Mouse (Mus musculus) right cerebral cortex, postnatal 4 days (tissue): ENCODE results near the gene Agpat4.
A peak's percentile ranks its signal among the peaks of the same experiment; 100 is the strongest.

Source experiments
- DNase-seq: peaks from one replicate; pipeline ENCODE4 v3.0.0-alpha.2; 2022

Gene Agpat4

DNA sequence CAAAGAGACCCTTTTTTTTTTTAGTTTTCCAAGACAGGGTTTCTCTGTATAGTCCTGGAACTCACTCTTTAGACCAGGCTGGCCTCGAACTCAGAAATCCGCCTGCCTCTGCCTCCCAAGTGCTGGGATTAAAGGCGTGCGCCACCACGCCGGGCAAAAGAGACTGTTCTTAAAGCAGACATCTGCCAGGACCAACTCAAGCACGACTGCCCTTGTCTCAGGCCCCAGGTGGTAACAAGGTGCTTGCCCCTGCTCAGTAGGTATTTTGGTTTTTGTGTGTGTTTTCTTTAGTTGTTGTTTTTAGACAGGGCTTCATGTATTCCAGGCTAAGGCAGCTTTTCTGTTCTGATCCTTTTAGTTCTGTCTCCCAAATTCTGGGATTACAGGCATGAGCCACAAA, 43.4 kb downstream of the Agpat4 start:
- DNase-seq = no peak

DNA sequence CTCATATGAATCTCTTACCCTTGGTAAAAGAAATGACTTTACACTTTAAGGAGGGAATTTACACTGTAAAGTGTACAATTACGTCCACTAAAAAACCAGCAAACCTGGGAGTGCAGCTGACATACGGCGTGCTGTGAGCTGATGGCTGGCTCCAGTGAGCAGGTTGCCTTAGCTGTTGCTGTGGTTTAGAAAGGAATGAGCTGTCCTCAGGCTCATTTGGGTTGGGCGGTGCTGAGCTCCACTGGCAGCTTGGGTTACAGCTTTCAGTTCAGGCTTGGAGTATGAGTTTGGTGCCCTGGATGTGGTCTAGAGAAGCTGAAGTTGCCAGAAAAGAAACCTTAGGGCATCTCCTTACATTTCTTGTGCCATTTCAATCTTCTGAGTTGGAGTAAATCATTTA, 44.3 kb downstream of the Agpat4 start:
- DNase-seq = no peak

GRCm38 (mm10) chr17:12163403-12163802, 44.9 kb downstream of the Agpat4 start:
- no peak for DNase-seq

DNA sequence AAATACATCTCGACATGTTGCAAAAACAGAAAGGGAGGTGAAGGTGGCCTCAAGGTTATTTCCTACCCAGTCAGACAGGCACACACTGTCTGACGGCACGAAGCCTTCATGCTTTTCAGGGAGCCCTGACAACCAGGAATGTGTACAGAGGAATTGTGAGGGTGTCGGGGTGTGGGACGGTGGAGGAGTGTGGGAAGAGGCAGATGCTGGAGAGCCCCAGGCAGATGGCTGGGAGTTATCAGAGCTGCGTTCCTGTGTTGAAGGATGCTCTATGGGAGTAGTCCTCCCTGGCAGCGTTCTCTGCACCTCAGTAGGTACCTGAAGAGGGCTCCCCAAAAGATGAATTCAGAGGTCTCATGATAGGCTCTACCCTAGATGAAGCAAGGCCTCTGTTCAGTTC, 45.4 kb downstream of the Agpat4 start:
- no peak for DNase-seq

DNA sequence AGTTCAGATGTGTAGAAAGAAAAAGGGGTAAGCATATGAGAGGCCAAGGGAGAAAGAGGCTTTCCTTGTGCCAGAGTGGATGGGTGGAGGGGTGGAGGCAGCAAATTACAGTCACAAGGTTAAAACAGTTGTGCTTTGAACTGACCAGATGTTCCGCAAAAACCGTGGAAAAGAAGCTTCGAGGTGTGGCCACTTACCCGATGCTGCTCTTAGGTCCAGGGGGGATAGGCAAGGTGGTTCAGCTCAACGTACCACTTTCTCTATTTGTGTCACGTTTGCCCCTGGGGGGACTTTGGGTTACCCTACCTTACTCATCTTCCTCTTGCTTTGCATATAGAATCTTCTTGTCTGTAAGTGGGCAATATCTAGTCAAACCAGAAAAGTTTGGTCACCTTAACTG, 46.0 kb downstream of the Agpat4 start:
- no peak for DNase-seq

- DNase-seq = no peak
Observed at GRCm38 (mm10) chr17:12165009-12165695, 46.6 kb downstream of the Agpat4 start.

DNA sequence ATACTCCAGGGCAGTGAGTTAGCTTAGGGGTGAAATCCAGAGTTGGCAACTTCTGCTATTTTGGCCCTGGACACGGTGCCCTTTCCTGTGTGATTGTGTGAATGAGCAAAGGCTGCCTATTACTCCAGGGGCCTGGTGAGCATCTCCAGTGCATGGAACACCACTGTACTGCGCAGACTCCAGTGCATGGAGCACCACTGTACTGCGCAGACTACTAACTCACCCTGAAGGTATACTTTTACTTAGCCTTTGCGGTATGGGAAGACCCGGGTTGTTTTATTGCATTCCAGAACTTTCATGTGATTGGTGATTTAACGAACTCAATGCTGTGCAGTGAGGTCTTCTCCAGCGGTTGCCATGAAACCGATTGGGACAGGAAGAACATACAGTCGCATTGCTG, 47.2 kb downstream of the Agpat4 start:
- DNase-seq = no peak

GRCm38 (mm10) chr17:12168536-12168935, 50.0 kb downstream of the Agpat4 start:
- DNase-seq = peak; percentile 32

GRCm38 (mm10) chr17:12169326-12169836, 50.9 kb downstream of the Agpat4 start:
- DNase-seq = no peak

- no peak for DNase-seq
Observed at GRCm38 (mm10) chr17:12170791-12171497, 52.4 kb downstream of the Agpat4 start.

- DNase-seq = no peak
Observed at GRCm38 (mm10) chr17:12171666-12172065, 53.2 kb downstream of the Agpat4 start.

DNA sequence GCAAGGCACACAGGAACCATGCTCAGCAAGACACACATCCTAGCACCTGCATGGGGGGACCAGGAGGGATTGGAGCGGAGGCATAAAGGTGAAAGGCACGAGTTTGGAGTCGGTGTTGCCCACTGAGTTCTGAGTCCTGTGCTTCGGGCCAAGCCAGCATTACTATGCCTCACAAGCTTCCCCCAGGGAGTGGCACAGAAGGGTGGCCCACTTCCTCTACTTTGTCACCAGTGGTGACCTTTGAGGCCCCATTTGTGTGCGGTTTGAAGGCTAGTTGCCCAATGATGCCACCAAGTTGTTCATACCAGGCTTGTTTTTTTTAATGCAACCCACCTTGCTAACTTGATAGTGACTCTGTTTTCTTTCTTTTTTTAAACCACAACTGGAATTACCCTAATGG, 55.7 kb downstream of the Agpat4 start:
- DNase-seq = no peak

GRCm38 (mm10) chr17:12174896-12175295, 56.4 kb downstream of the Agpat4 start:
- no peak for DNase-seq

DNA sequence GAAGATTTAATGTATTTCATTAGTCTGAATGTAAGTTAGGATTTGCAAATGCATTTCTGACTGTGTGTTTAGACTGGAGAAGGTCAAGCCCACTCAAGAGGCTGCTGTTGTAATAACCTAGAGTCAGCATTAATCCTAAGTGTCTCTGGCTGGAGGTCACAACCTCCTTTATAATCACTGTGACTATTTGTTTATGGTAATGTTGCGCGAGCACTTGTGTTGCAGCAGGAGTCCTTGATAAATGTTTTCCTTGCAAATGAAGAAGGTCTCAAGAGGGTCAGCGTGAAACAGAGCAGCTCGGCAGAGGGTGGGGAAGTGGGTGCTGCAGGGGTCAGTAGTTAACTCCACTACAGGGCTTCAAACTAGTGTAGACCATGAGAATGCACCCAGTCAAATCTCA, 57.1 kb downstream of the Agpat4 start:
- no peak for DNase-seq

- DNase-seq = no peak
Observed at GRCm38 (mm10) chr17:12179339-12179738, 60.8 kb downstream of the Agpat4 start.

- DNase-seq = no peak
Observed at GRCm38 (mm10) chr17:12179766-12180165, 61.3 kb downstream of the Agpat4 start.

- DNase-seq = no peak
Observed at GRCm38 (mm10) chr17:12182702-12183485, 64.4 kb downstream of the Agpat4 start.

- no peak for DNase-seq
Observed at GRCm38 (mm10) chr17:12184283-12184682, 65.8 kb downstream of the Agpat4 start.

DNA sequence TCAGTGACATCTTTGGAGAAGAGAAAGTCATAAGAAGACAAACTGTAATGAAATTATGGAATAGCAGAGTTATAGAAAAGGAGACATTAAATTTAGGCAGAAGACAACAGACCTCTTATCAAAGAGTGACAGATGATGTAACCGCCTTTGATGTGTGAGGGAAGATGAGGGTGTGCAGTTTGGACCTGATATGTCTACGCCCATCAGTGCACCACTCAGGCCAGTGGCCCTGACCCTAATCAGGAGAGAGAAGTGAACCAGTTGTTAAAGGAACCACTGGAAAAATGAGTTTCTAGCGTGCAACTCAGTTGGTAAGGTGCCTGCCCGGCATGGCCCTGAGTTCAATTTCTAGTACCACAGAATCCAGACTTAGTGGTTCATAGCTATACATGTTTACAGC, 67.4 kb downstream of the Agpat4 start:
- no peak for DNase-seq

GRCm38 (mm10) chr17:12186341-12186740, 67.8 kb downstream of the Agpat4 start:
- no peak for DNase-seq

DNA sequence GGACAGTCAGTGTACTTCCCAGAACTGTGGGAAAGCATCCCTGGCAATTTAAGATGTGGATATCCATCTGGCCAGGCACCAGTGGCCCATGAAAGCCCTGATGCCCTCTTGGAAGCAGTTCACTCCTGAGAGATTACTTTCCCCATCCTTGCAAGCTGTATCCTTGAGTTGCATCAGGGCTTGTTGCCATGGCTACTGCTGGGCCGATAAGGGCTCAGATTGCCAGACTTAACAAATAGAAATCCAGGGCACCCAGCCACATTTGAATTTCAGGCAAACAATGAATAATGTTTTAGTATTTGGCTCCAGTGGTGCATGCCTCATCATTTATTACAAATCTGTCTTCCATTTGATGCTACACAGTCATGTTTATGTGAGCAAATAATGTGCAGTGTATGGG, 69.3 kb downstream of the Agpat4 start:
- peak; percentile 47 for DNase-seq

DNA sequence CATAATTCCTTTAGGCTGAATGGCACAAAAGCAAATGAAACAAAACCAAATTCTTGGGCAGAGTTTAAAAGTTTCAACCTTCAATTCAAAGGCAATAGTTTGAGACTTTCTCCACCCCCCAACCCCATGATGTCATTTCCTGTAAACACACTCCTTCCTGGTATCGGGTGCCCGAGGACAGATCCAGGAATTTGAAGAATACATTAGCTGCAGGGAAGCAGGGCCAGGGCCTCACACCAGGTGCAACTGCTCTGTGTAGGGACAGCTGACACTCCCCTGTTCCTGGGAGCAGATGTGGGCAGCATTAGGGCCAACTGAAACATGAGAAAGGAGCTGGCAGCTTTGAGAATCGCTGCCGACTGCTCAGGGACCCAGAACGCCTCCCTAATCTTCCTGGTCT, 76.6 kb downstream of the Agpat4 start:
- no peak for DNase-seq

DNA sequence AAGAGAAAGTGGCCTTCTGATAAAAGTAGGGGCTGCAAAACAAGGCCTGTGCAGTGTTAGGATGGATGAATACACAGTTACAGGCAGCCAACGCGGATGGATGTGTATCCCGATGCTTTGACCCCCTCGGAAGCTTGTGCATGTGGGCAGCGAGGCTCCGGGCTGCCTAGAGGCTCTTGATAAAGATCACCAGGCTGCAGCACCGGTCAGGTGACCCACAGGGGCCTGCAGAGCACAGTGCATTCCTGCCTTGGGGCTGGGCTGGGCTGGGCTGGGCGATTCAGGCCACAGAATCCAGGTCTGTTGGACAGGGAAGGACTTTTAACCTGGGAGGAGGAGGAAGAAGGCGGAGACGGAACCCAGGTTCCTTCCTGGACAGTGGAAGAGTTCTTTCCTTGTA, 77.1 kb downstream of the Agpat4 start:
- DNase-seq = no peak

- DNase-seq = no peak
Observed at GRCm38 (mm10) chr17:12199933-12200332, 81.4 kb downstream of the Agpat4 start.
